In genomic region chr19:32256706-32257415, GRCm38 (mm10) we compare ENCODE assay signal across 18 mouse cellular contexts.
DNase-seq lines count a peak whose midpoint lies in the region; ATAC-seq and TF ChIP-seq lines count a peak whose summit lies in the region.
"Had no signal": no experiment of that assay in that cellular context is flagged by ENCODE, and none has a peak within 500 bp of the region (broad histone marks: within the 10 kb centered on the region; RNA-seq: fewer than 3 reads in every experiment).

No protein-coding gene starts in this region.

- TF ChIP-seq CTCF in spleen, adult 2 months (IDR thresholded peaks at IDR 0.05; ENCODE audit: extremely low read depth, insufficient read depth, insufficient read length, insufficient replicate concordance): no peak

- peaks cover 55% of the 10 kb centered on the region for H3K4me1 ChIP-seq in spleen, adult 2 months (ENCODE audit: control insufficient read depth, insufficient read depth, insufficient read length)
- H3K4me1 ChIP-seq in liver, embryonic 15.5 days (replicated peaks): peaks cover 81% of the 10 kb centered on the region
- no peaks in the 10 kb centered on the region for H3K4me1 ChIP-seq in hindbrain, embryonic 11.5 days (replicated peaks; ENCODE audit: control insufficient read depth, insufficient read depth, low read length)

- no peak overlapping the region for H3K4me2 ChIP-seq in liver, embryonic 15.5 days
- no peak overlapping the region for H3K4me2 ChIP-seq in hindbrain, embryonic 11.5 days (replicated peaks; ENCODE audit: low read depth, low read length)
- H3K4me2 ChIP-seq: embryonic facial prominence, embryonic 12.5 days; heart, embryonic 13.5 days; hindbrain, embryonic 15.5 days; kidney, embryonic 15.5 days; midbrain, embryonic 12.5 days had no signal

- WGBS in spleen, adult 2 months: 22% methylated on average over 4 of the region's 4 CpGs
- WGBS in liver, embryonic 15.5 days (ENCODE audit: insufficient replicate concordance): 73% methylated on average over 4 of the region's 4 CpGs
- 78% methylated on average over 4 of the region's 4 CpGs for WGBS in hindbrain, embryonic 11.5 days

- DNase-seq in spleen, adult 2 months (ENCODE audit: low read depth in 1 of 2, low spot score in 2 of 2): peak; percentile 42 to 58
- DNase-seq in spleen, postnatal 4 days (ENCODE audit: low spot score in 2 of 2): no peak
- DNase-seq in MN1 (ENCODE audit: low spot score): peak; percentile 37
- DNase-seq in heart, postnatal 36 days: no peak
- no peak for DNase-seq in cerebellum, postnatal 36 days
- DNase-seq in hindbrain, embryonic 11.5 days (ENCODE audit: low spot score): no peak
- DNase-seq: adrenal gland, postnatal 25 days; cerebellum, postnatal 14 days; layer of hippocampus, adult 9-11 months; thymus, adult 2 months had no signal

- H3K36me3 ChIP-seq in spleen, adult 2 months (ENCODE audit: control insufficient read depth, insufficient read depth, low read length): no peaks in the 10 kb centered on the region
- H3K36me3 ChIP-seq in liver, embryonic 15.5 days (replicated peaks): no peaks in the 10 kb centered on the region
- H3K36me3 ChIP-seq in hindbrain, embryonic 11.5 days (ENCODE audit: control insufficient read depth, insufficient read depth, low read length): no peaks in the 10 kb centered on the region
- H3K36me3 ChIP-seq: embryonic facial prominence, embryonic 12.5 days; heart, embryonic 13.5 days; hindbrain, embryonic 15.5 days; kidney, embryonic 15.5 days; midbrain, embryonic 12.5 days had no signal

- intact Hi-C loops in heart, postnatal 36 days (cut with DNase I): loop anchor here (5.0 kb wide), 1 partner anchor 45 kb away; no protein-coding TSS in a partner anchor

- no peak overlapping the region for H3K4me3 ChIP-seq in spleen, adult 2 months (ENCODE audit: extremely low read depth, insufficient read depth, insufficient read length)
- H3K4me3 ChIP-seq in liver, embryonic 15.5 days (replicated peaks): no peak overlapping the region
- H3K4me3 ChIP-seq in hindbrain, embryonic 11.5 days (ENCODE audit: low read depth, low read length): no peak overlapping the region
- H3K4me3 ChIP-seq: embryonic facial prominence, embryonic 12.5 days; heart, embryonic 13.5 days; hindbrain, embryonic 15.5 days; kidney, embryonic 15.5 days; midbrain, embryonic 12.5 days had no signal

- H3K9ac ChIP-seq in liver, embryonic 15.5 days: no peak overlapping the region
- H3K9ac ChIP-seq in hindbrain, embryonic 11.5 days (ENCODE audit: low read depth, low read length): no peak overlapping the region
- H3K9ac ChIP-seq: embryonic facial prominence, embryonic 12.5 days; heart, embryonic 13.5 days; hindbrain, embryonic 15.5 days; kidney, embryonic 15.5 days; midbrain, embryonic 12.5 days had no signal

- no peaks in the 10 kb centered on the region for H3K27me3 ChIP-seq in spleen, adult 2 months (ENCODE audit: control insufficient read depth, insufficient read depth, low read length)
- no peaks in the 10 kb centered on the region for H3K27me3 ChIP-seq in liver, embryonic 15.5 days
- no peaks in the 10 kb centered on the region for H3K27me3 ChIP-seq in hindbrain, embryonic 11.5 days (ENCODE audit: control insufficient read depth, insufficient read depth, low read length)
- H3K27me3 ChIP-seq: embryonic facial prominence, embryonic 12.5 days; heart, embryonic 13.5 days; hindbrain, embryonic 15.5 days; kidney, embryonic 15.5 days; midbrain, embryonic 12.5 days had no signal

- TF ChIP-seq POLR2A in spleen, adult 2 months (IDR thresholded peaks at IDR 0.05; ENCODE audit: low read depth, low read length): no peak

- no peak for ATAC-seq in liver, embryonic 15.5 days (ENCODE audit: insufficient read depth)
- no peak for ATAC-seq in hindbrain, embryonic 11.5 days (ENCODE audit: low FRiP score)
- ATAC-seq: lung, postnatal 0 days had no signal

- H3K27ac ChIP-seq in spleen, adult 2 months (ENCODE audit: insufficient read depth, low read length): peak overlapping the region; percentile 85
- peak overlapping the region; percentile 51 for H3K27ac ChIP-seq in liver, embryonic 15.5 days (replicated peaks)
- no peak overlapping the region for H3K27ac ChIP-seq in hindbrain, embryonic 11.5 days (ENCODE audit: low read depth, low read length)
- H3K27ac ChIP-seq: embryonic facial prominence, embryonic 12.5 days; heart, embryonic 13.5 days; hindbrain, embryonic 15.5 days; kidney, embryonic 15.5 days; midbrain, embryonic 12.5 days had no signal

- H3K9me3 ChIP-seq in liver, embryonic 15.5 days (replicated peaks): no peaks in the 10 kb centered on the region
- no peaks in the 10 kb centered on the region for H3K9me3 ChIP-seq in hindbrain, embryonic 11.5 days (ENCODE audit: control insufficient read depth, low read length)
- H3K9me3 ChIP-seq: embryonic facial prominence, embryonic 12.5 days; G1E; heart, embryonic 13.5 days; hindbrain, embryonic 15.5 days; kidney, embryonic 15.5 days; midbrain, embryonic 12.5 days had no signal

Comparison
In these comparisons a context has a peak if more than half of its experiments do, and no peak if none do; other contexts are left out.
1. DNase-seq: peak in spleen, adult 2 months (2 of 2) and MN1 (single experiment); none in spleen, postnatal 4 days (0 of 2), heart, postnatal 36 days (0 of 2), cerebellum, postnatal 36 days (0 of 2) and hindbrain, embryonic 11.5 days (single experiment).